Mouse (Mus musculus) T-cell, adult 2 months (primary cell): ENCODE measurements around the gene Trpm7.
"Not testable (repeated sequence)": the region's sequence is repeated elsewhere in the genome, so short reads cannot be mapped to it uniquely, and the experiment has no call there.

ENCODE experiments used
- DNase-seq: peaks from one replicate; pipeline ENCODE4 v3.0.0; 2022; ENCODE audit warnings: low spot score

Gene Trpm7

DNA sequence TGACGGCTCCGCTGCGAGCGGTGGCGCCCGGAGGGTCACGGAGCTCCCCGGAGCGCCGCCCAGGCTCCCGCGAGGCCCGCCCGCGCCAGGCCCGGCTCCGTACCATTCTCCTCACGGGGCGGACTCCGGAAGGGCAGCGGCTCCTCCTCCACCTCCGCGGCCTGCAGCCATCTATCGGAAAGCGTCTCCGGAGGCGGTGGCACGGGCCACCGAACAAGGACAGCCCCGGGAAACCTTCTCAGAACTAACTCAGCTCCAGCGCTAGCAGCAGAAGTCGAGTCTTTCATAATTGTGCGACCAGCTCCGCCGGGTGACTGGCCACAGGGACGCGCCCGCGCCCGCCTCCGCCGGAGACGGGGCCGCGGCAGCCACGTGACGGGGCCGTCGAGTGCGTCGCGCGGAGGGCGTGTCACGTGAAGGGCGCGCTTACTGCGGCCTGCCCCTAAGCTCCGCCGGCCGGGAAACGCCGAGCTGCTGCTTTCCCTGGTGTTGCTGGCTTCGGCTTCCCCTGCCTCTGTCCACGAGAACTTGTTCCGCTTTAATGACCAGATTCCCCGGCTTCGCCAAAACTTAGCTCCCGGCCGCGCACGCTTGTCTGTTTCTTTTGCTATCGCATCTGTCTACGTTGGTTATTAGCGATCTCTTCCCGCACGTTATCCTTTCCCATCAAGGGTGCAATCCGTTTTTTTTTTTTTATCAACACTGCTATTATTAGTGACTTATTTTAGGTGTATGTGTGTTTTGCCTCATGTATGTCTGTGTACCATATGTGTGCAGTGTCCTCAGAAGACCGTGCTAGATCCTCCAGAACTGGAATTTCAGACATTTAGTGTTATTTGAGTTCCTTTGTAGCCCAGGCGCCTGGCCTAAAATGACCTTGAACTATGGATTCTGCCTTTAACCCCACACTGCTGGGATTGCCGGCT, at the start of gene Trpm7:
Trpm7 (minus strand) TSS at position 360 of the 926 bp plus-strand sequence.
- peak; percentile 90 for DNase-seq

DNA sequence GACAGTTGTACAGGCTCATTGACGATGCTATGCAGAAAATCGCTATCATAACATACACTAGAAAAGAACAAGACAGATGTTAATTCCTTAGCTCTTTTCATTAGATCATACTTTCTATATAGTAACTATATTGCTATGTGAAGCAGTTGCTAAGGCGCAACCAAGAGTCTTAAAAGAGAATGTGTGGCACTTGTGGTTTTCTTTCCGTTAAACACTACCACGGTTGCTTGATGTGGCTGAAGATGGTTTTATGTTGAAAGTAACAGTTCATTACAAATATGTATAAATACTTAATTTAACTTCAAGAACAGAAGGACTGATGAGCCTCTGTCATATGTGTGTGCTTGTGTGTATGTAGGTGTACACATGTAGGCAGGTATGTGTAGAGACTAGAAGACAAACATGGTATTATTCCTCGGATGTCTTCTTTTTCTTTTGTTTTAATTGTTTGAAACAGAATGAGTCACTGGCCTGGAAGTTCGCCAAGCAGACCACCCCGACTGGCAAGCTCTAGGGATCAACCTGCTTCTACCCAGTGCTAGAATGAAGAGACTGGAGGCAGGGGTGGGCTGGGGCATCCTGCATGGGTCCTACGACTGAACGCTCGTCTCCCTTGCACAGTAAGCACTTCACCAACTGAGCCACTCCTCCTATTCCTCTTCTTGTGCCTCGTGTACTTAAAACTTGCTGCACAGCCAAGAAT, 44.5 kb upstream of the Trpm7 start:
- peak; percentile 69 for DNase-seq

DNA sequence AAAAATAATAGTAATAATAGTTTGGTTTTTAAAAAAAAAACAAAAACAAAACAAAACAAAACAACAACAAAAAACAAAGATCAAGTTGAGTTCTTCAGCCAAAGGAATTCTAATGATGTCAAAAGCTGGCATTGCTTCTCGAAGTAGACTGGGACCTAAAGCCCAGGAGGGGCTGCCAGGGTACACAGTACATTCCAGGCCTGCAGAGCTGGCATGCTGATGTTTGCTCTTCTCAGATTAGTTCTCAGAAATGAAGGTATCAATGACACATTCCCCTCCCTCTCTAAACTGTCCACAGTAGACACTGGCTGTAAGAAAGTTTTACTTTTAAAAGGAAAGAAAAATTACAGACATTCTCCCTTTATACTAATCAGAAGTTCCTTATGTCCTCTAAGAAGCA, 40.2 kb upstream of the Trpm7 start:
- no peak for DNase-seq

DNA sequence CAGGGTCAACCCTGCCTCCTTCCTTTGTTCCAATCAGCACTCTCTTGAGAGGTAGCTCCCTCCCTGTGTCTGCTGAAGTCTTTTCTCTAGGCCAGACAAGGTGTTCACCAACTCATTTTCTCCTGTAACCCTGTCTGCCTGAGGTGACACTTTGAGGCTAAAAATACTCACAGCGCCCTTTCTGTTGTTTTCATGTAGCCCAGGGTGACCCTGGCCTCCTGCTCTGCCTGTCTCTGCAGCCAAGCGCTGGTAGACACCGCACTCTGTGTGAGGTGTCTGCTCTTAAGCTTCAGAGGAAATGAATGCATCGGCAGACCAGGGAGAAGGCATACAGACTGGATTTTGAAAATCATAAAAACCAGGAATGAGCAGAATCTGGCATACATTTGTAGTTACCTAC, 38.1 kb upstream of the Trpm7 start:
- DNase-seq, result no peak

DNA sequence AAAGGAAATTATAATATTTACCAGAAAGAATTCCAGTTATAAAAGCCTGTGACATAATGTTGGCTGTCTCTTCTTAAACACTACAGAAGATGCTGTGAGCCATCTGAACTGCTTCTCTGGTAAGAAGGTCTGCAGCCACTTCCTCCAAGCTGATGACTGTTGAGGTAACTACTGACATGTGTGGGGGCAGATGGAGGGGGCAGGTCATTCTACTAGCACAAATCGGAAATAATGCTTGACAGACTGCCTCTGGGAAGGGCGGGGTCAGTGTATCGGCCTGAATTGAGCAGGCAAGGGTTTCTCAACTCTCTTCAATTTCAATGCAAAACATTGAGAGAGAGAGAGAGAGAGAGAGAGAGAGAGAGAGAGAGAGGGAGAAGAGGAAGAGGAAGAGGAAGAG, 28.1 kb upstream of the Trpm7 start:
- DNase-seq, result no peak

DNA sequence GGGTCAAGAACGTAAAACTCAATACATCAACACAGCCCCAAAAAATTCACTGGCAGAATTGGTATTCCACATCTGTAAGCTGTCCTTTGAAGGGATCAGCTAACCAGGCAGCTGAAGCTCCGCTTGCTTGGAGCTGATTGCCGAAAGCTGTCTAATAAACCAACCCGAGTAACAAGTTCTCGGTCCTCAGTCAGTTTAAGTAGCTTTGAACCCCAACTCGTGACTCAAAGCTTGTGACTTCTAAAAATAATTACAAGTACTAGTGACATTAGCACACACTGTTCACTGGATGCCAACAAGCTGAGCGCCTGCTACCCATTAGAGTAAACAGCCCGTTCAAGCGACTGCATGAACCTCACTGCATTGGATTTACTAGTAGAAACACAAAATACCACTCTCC, 21.5 kb upstream of the Trpm7 start:
- no peak for DNase-seq

DNA sequence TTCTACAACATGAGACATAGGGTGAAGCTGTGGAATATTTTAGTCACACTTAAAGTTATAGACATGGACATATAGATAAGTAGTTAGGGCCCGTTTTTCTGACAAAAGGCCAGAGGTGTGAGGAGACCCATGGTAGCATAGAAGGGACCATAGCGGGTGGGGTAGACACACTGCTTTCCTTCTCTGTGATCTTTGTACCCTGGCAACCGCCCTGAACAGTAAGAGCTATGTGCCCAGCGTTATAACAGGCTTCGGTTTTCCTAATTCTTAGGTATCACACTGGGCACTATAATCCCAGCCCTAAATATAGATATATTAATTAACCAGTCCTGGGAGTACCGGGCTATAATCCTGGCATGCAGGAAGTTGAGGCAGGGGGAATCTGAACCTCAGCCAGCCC, 20.9 kb upstream of the Trpm7 start:
- no peak for DNase-seq

DNA sequence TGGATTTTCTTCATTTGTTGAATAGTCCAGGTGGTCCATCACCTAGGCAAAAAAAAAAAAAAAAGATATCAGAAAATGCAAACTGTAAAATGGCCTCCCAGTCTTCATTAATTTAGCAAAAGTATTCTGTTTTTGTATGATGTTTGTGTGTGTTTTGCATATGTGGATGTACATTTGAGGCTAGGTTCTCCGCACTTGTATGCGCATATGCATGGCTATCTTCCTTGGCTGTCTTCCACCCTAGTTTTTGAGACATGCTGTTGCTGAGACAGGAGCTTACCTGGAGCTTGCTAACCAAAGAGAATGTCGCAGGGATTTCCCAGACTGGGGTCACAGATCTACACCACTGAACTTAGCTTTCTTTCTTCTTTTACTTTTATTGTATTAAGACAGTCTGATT, 18.2 kb upstream of the Trpm7 start:
- no peak for DNase-seq

DNA sequence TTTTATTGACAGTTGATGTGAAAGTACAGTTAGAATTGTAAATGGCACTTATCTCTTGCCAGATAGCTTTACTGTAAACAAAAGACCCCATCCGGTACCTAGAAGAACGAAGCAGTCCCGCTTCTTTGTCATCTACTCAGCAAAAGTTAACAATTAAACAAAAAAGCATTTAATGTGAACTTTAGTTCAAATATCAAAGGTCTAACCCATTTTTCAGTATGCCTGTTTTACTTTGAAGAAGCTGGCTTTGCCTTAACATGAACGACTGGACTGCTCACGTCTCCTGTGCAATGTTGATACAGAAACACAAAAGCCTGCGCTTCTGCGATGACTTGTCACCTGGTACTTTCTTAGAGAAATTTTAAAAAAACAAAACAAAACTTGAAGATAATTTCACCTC, 16.3 kb upstream of the Trpm7 start:
- no peak for DNase-seq

DNA sequence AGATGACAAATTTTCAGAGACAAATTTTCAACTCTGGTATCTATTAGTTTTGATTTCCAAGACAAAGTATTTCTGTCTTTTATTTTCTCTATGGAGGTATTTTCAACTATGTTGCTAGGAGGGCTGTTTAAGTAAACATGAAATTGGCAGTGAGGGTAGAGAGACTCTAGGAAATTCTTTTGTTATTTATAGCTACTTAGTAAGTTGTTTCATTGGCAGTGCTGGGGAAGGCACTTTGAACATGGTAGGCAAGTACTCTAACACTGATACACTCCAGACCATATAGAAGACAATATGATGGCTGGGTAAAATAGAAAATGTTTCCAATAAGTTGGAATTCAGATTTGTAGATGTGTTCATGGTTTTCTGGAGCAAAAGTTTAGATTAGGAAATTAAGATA, 15.7 kb upstream of the Trpm7 start:
- DNase-seq, result no peak

DNA sequence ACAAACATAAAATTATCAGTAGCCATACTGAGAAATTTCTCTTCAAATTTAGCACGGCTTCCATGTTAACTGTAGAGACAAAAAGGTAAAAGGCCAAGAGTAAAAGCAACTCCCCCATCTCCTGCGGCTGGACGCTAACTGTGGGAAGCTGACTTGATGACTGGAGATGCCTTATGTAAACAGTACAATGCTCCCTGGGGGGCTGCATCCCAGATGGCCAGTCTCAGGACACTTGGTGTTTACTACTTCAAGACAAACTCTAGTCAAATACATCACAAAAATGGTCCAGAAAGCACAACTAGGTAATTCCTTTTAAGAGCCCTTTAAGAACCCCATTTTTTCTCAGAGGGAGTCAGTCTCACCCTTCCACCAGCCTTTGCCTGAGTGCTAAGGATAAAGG, 11.1 kb upstream of the Trpm7 start:
- no peak for DNase-seq

DNA sequence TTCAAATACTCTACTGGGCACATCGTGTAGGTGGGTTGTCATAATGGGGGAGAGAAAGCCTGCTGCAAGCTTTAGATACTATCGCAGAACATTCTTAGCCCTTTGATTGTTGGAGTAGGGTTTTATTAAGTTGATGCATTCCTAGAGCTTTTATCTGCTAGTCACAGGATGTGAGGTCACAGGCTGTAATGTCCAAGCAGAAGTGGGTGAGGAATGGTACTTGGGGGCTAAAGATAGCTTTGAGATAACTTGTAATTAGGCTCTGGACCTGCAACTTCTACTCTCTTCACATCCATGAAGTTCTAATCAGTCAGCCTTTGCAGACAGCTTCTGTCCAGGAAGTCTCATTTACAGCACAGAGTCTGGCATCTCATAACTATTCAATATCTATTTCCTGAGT, 9.8 kb upstream of the Trpm7 start:
- no peak for DNase-seq

DNA sequence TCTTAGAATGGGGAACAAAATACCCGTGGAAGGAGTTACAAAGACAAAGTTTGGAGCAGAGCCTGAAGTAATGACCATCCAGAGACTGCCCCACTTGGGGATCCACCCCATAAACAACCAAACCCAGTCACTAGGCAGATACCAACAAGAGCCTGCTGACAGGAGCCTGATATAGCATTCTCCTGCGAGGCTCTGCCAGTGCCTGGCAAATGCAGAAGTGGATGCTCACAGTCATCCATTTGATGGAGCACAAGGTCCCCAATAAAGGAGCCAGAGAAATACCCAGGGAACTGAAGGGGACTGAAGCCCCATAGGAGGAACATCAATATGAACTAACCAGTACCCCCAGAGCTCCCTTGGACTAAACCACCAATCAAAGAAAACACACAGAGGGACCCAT, 6.7 kb upstream of the Trpm7 start:
- DNase-seq, result not testable (repeated sequence)

DNA sequence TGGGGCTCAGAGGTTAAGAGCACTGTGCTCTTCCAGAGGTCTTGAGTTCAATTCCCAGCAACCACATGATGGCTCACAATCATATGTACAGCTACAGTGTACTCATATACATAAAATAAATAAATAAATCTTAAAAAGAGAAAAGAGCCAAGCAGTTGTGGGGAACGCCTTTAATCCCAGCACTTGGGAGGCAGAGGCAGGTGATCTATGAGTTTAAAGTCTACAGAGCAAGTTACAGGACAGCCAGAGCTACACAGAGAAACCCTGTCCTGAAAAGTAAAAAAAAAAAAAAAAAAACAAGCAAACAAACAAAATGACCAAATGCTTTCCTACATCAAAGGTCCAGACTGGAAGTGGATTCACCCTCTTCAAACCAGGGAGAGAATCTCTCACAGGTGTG, 2.0 kb upstream of the Trpm7 start:
- DNase-seq, result no peak

DNA sequence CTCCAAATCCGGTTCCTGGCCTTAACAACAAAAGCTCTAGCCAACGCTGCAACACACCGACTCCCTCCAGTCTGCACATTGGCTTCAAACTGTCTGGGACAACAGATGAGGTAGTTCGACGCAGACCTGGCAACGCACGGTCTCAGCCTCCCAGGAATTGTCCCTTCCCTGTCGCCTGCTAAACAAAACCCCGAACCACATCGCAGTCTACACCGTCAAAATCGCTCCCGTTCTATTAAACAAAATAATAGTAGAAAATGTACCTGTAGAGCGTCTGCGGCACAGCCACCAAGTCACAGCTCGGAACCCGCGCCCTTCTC, 554 bp downstream of the Trpm7 start:
- peak; percentile 32 for DNase-seq

DNA sequence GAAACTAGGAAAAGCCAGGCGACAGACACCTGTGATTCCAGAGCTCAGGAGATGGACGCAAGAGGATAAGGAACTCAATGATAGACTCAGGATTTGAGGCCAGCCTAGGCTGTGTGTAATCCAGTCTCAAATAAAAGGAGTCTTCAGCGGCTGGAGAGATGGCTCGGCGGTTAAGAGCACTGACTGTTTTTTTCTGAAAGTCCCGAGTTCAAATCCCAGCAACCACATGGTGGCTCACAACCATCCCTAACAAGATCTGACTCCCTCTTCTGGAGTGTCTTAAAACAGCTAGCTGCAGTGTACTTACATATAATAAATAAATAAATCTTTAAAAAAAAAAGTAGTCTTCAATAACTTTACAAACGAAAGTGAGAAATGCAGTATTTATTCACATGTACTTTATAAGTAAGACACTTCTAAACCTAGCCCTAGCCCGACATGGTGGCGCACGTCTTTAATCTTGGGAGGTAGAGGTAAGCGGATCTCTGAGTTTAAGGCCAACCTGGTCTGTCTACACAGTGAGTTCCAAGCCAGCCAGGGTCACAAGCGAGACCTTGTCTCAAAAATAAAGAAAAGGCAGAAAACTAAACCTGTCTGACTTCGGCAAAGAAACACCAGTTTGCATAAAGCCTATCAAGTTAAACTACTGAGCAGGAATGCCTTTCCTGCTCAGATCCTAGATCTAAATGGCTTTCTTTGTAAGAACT, 1.1 kb downstream of the Trpm7 start:
- peak; percentile 10 for DNase-seq

DNA sequence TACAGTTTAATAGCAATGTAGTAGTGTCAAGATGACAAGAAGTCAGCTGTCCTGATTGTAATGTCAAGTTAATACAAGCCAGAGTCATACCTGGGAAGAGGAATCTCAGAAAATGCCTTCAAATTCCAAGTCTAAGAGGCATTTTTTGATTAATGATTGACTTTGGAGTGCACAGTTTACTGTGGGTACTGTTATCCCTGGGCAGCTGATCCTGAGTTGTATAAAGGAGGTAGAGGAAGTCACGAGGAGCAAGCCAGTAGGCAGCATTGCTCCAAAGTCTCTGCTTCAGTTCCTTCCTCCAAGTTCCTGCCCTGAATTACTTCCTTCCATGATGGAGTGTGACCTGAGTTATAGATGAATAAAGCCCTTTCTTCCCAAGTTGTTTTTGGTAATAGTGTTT, 9.7 kb downstream of the Trpm7 start:
- DNase-seq, result no peak

DNA sequence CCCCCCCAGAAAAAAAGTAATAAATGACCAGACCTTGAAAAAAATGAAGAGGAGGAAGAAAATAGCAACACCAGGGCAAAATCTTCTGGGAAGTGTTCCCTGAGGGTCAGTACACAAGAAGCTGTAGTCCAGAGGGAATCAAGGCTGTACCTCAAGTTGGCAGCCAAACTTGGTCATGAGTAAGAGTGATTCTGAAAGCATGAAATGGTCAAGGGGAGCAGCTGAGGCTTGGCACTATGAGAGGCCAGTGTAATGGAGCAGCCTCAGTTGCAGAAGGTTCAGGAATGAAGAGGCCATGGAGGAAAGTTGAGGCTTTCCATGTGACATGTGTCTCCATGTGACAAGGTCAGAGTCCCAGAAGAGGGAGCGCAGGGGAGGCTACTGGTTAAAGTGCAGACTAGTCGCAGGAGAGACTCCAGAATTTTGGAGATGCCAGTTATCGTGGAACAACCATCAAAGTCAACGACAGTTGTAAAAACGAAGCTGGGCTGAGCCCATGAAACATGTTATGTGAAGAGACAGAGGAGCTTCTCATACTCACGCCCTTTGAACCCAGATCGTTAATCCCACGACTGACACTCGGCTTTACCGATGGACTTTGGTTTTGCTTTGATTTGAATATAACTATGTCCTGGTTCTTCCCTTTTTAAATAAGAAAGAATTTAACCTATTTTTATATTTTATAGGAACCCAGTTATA, 10.4 kb downstream of the Trpm7 start:
- DNase-seq, result no peak

DNA sequence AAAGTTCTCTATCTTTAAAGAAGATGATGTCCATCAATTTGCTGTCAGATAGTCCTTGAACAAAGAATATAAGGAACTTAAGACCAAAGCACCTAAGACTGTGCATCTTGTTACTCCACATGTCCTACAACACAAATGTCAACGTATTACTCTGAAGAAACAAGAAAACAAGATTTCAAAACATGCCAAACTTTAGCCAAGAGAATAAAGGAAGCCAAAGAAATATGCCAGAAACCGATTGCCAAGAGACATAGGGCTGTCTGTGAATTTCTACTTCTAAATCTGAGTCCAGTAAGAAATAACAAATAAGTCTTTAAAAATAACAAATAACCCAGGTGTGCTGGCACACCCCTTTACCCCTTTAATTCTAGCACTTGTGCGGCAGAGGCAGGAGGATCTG, 11.0 kb downstream of the Trpm7 start:
- no peak for DNase-seq

DNA sequence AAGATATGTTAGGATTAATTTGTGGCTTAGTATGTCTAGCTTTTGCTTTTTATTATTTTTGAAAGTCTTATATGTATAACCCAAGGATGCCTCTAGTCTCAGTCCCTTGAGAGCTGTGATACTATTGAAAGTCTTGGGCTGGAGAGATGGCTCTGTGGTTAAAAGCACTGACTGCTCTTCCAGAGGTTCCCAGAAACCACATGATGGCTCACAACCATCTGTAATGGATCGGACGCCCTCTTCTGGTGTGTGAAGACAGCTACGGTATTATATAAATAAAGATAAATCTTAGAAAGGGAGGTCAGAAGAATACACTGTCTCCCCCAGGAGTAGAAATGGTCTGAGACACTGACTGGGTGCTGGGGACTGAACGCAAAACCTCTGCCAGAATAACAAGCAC, 31.3 kb downstream of the Trpm7 start:
- DNase-seq, result no peak

DNA sequence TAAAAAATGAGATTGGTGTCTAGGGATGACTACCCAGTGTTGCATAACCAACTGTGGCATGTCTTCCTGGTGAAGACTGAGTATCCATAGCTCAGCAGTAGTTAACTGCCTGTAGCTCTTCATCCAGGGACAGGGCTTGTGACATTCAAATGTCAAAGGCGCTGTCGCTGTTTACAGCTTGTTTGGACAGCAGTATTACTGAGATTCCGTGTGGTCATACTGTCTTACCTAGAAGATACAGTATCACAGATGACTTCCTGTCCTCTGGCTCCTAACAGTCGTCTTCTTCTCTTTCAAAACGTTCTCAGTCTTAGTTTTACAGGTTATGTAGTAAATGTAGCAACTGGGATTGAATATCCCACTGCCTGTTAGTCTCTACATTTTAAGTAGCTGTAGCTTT, 37.2 kb downstream of the Trpm7 start:
- no peak for DNase-seq

DNA sequence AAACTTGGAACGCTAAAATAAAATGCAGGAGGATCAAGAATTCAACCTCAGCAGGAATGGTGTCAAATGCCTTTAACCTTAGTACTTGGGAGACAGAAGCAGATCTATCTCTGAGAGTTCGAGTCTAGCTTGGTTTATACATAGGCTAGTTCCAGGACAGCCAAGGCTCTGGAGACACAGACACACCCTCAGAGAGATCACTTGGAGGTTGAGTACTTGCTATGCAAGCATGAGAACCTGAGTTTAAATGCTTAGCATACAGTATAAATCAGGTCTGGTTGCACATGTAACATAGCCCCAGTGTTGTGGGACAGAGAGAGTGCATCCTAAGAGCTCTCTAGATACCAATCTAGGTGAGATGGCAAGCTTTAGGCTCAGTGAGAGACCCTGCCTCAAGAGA, 58.6 kb downstream of the Trpm7 start:
- DNase-seq, result no peak
